Mouse (Mus musculus) midbrain, embryonic 13.5 days (tissue): ENCODE results near the gene 2310034G01Rik. TPM values are rescaled to one million over a fixed set of nuclear protein-coding genes. Genes with fewer than 3 reads are reported as not detected.

Experiments used
- ATAC-seq: fragments of 200-750 bp; cut with Nextera tagmentation; 2 replicates; pipeline ENCODE4 v1.8.0; 2017; ENCODE audit warnings: mild to moderate bottlenecking, moderate TSS enrichment, moderate library complexity
- H3K27ac ChIP-seq: fragments of 300-500 bp; sonication (generic); 2 replicates; pipeline ENCODE4 v1.5.1; 2015; ENCODE audit warnings: inconsistent platforms, mild to moderate bottlenecking, moderate library complexity
- H3K27me3 ChIP-seq: fragments of 300-500 bp; sonication (generic); 2 replicates; pipeline ENCODE4 v1.6.1; 2015; ENCODE audit warnings: mild to moderate bottlenecking, inconsistent platforms
- H3K36me3 ChIP-seq: fragments of 300-500 bp; sonication (generic); 2 replicates; pipeline ENCODE4 v1.6.1; 2015; ENCODE audit warnings: mild to moderate bottlenecking, inconsistent platforms
- H3K4me1 ChIP-seq: fragments of 300-500 bp; sonication (generic); replicated peaks from 2 replicates; pipeline ENCODE4 v1.6.1; 2015; ENCODE audit warnings: inconsistent platforms
- H3K4me2 ChIP-seq: fragments of 300-500 bp; sonication (generic); replicated peaks from 2 replicates; pipeline ENCODE4 v1.6.1; 2015; ENCODE audit warnings: moderate library complexity, mild to moderate bottlenecking, inconsistent platforms
- H3K4me3 ChIP-seq: fragments of 300-500 bp; sonication (generic); replicated peaks from 2 replicates; pipeline ENCODE4 v1.5.1; 2015; ENCODE audit warnings: mild to moderate bottlenecking, inconsistent platforms
- H3K9ac ChIP-seq: fragments of 300-500 bp; sonication (generic); replicated peaks from 2 replicates; pipeline ENCODE4 v1.6.1; 2015; ENCODE audit warnings: mild to moderate bottlenecking, inconsistent platforms
- H3K9me3 ChIP-seq: fragments of 300-500 bp; sonication (generic); 2 replicates; pipeline ENCODE4 v1.6.1; 2016; ENCODE audit warnings: mild to moderate bottlenecking, inconsistent platforms
- WGBS: fragments of 180-500 bp; shearing (Covaris S2); methylation state at CpG from one replicate; pipeline ENCODE4 v1.1.7; 2015; 5-methylcytosine and 5-hydroxymethylcytosine counted together
- polyA plus RNA-seq: library from polyadenylated mRNA; unstranded; fragments of >200 nt; fragmentation: Nextera tagmentation; extraction: Ambion mirVana; gene quantifications from 2 replicates; pipeline ENCODE4 v1.2.1, GENCODE M21; 2015

Gene 2310034G01Rik
- polyA plus RNA-seq, 1 experiment from 2014 or later, result 1.7 TPM

DNA sequence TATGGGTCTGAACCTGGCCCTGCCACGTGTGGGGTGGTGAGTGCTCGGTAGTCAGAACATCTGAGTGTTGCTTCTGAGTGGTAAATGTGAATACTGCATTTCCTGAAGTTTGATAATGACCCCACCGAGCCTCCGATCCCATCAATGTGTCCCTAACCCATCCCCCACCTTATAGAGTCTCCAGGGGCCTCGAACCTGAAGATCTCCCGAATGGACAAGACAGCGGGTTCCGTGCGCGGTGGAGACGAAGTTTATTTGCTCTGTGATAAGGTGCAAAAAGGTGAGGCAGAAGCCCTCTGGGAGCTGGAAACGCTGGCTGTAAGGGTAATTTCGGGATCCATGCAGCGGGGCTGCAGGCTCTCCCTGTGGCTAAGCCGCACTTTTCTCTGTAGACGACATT is 42.3 kb downstream of the 2310034G01Rik start:
- H3K4me3 ChIP-seq, result no peak overlapping the region
- H3K9ac ChIP-seq, result no peak overlapping the region
- no peak for ATAC-seq
- 79% methylated on average over 16 of the region's 16 CpGs for WGBS
- no peak overlapping the region for H3K27ac ChIP-seq
- peaks cover 23% of the 10 kb centered on the region for H3K36me3 ChIP-seq
- peaks cover 54% of the 10 kb centered on the region for H3K27me3 ChIP-seq
- H3K4me1 ChIP-seq, result peaks cover 31% of the 10 kb centered on the region
- no peak overlapping the region for H3K4me2 ChIP-seq
- H3K9me3 ChIP-seq, result no peaks in the 10 kb centered on the region

DNA sequence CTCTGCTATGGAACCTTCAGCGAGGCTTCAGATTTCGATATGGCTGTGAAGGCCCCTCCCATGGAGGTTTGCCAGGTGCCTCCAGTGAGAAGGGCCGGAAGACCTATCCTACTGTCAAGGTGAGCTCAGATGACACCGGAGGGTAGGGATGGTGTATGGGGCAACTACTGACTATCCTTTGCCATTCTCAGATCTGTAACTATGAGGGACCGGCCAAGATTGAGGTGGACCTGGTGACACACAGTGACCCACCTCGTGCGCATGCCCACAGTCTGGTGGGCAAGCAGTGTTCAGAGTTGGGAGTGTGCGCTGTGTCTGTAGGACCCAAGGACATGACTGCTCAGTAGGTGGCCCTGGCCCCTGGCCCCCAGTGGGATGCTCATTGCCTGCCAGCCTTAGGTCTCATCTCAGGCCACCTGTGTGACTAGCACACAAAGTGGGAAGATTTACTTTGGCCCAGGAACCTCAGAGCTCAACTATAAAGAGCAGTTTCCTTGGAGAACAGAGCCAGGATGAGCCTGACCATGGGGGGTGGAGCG is 43.3 kb downstream of the 2310034G01Rik start:
- Histone ChIP-seq H3K9me3 (no peaks in the 10 kb centered on the region), H3K36me3 (peaks cover 15% of the 10 kb centered on the region), H3K27ac (no peak overlapping the region), H3K4me1 (peaks cover 31% of the 10 kb centered on the region), H3K4me2 (no peak overlapping the region), H3K4me3 (no peak overlapping the region), H3K27me3 (peaks cover 50% of the 10 kb centered on the region), H3K9ac (no peak overlapping the region)
- no peak for ATAC-seq
- 91% methylated on average over 9 of the region's 9 CpGs for WGBS

DNA sequence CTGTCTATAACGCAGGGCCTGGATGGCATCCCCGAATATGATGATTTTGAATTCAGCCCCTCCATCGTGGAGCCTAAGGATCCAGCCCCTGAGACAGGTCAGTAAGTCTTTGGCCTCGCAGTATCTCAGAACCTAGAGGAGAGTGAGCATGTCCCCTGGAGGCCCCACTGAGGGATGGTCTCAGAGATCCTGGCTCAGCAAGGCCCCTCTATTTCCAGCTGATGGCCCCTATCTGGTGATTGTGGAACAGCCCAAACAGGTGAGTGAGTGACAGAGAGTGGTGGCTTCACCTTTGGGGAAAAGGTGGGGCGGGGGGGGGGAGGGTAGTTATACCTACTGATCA is 43.9 kb downstream of the 2310034G01Rik start:
- WGBS, result 50% methylated on average over 5 of the region's 5 CpGs
- Histone ChIP-seq H3K36me3 (peaks cover 9% of the 10 kb centered on the region; the same call in 1 of the 2 replicates), H3K4me3 (peak overlapping the region; percentile 43), H3K27me3 (peaks cover 50% of the 10 kb centered on the region), H3K4me1 (peaks cover 31% of the 10 kb centered on the region), H3K27ac (no peak overlapping the region), H3K9me3 (no peaks in the 10 kb centered on the region), H3K9ac (peak overlapping the region; percentile 57; the same call in 1 of the 2 replicates), H3K4me2 (peak overlapping the region; percentile 88)
- ATAC-seq, result no peak

- peak; percentile 25 for ATAC-seq
These were observed 44.5 kb downstream of the 2310034G01Rik start for GRCm38 (mm10) chr19:46305432-46306267.

GRCm38 (mm10) chr19:46304908-46305333 is 45.2 kb downstream of the 2310034G01Rik start:
- Histone ChIP-seq H3K4me1 (peaks cover 31% of the 10 kb centered on the region), H3K9me3 (no peaks in the 10 kb centered on the region), H3K4me3 (peak overlapping the region; percentile 43), H3K27me3 (peaks cover 52% of the 10 kb centered on the region), H3K27ac (no peak overlapping the region), H3K9ac (peak overlapping the region; percentile 57), H3K36me3 (no peaks in the 10 kb centered on the region), H3K4me2 (peak overlapping the region; percentile 88)
- ATAC-seq, result peak; percentile 42
- WGBS, result under 1% methylated on average over 34 of the region's 34 CpGs

More at GRCm38 (mm10) chr19:46305432-46306267, 44.5 kb downstream of the 2310034G01Rik start:
- under 1% methylated on average over 43 of the region's 43 CpGs for WGBS
- Histone ChIP-seq H3K9me3 (no peaks in the 10 kb centered on the region), H3K36me3 (0 out of 2 replicates have a peak, but pooled peaks cover 3% of the 10 kb centered on the region), H3K4me3 (peak overlapping the region; percentile 43), H3K27me3 (peaks cover 52% of the 10 kb centered on the region), H3K4me2 (peak overlapping the region; percentile 88), H3K27ac (no peak overlapping the region), H3K9ac (peak overlapping the region; percentile 57), H3K4me1 (peaks cover 31% of the 10 kb centered on the region)

- Histone ChIP-seq H3K36me3 (no peaks in the 10 kb centered on the region), H3K4me1 (peaks cover 29% of the 10 kb centered on the region), H3K9me3 (no peaks in the 10 kb centered on the region), H3K9ac (peak within 1 kb of the TSS; percentile 57), H3K27me3 (peaks cover 49% of the 10 kb centered on the region), H3K27ac (peak within 1 kb of the TSS; percentile 47; the same call in 1 of the 2 replicates), H3K4me2 (peak within 1 kb of the TSS; percentile 88), H3K4me3 (peak within 1 kb of the TSS; percentile 43)
- under 1% methylated on average over 39 of the region's 39 CpGs for WGBS
- peak; percentile 74 for ATAC-seq
These were observed 45.8 kb downstream of the 2310034G01Rik start, which contains the start of gene Nfkb2 for GRCm38 (mm10) chr19:46304216-46304841. Nfkb2 (plus strand) TSS chr19:46304320.

GRCm38 (mm10) chr19:46303251-46304215 is 46.6 kb downstream of the 2310034G01Rik start:
- Histone ChIP-seq H3K4me1 (peaks cover 22% of the 10 kb centered on the region), H3K27ac (no peak overlapping the region), H3K4me3 (peak overlapping the region; percentile 43), H3K27me3 (peaks cover 45% of the 10 kb centered on the region), H3K4me2 (peak overlapping the region; percentile 88), H3K36me3 (no peaks in the 10 kb centered on the region), H3K9me3 (no peaks in the 10 kb centered on the region), H3K9ac (no peak overlapping the region)
- 58% methylated on average over 18 of the region's 18 CpGs for WGBS
- ATAC-seq, result no peak

DNA sequence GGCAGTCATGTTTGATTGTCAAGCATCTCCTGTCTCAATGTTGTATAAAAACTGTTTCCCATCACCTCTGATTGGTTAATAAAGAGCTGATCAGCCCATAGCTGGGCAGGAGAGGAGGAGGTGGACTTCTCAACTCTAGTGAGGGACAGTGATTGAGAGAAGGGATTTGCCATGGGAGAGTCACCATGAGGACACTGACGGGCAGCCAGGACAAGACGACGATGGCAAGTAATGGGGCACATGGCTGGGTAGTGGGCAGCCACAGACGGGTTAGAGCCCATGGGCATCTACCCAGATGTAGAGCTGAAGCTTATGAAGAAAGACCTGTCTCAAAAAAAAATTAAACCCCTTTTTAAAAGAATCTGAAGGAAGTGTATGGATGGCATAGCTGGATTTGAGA is 47.6 kb downstream of the 2310034G01Rik start:
- H3K36me3 ChIP-seq, result no peaks in the 10 kb centered on the region
- no peak overlapping the region for H3K27ac ChIP-seq
- no peak overlapping the region for H3K9ac ChIP-seq
- peaks cover 36% of the 10 kb centered on the region for H3K27me3 ChIP-seq
- H3K4me2 ChIP-seq, result no peak overlapping the region
- WGBS, result 87% methylated on average over 4 of the region's 4 CpGs
- H3K4me1 ChIP-seq, result peaks cover 21% of the 10 kb centered on the region
- no peak for ATAC-seq
- no peaks in the 10 kb centered on the region for H3K9me3 ChIP-seq
- H3K4me3 ChIP-seq, result no peak overlapping the region

DNA sequence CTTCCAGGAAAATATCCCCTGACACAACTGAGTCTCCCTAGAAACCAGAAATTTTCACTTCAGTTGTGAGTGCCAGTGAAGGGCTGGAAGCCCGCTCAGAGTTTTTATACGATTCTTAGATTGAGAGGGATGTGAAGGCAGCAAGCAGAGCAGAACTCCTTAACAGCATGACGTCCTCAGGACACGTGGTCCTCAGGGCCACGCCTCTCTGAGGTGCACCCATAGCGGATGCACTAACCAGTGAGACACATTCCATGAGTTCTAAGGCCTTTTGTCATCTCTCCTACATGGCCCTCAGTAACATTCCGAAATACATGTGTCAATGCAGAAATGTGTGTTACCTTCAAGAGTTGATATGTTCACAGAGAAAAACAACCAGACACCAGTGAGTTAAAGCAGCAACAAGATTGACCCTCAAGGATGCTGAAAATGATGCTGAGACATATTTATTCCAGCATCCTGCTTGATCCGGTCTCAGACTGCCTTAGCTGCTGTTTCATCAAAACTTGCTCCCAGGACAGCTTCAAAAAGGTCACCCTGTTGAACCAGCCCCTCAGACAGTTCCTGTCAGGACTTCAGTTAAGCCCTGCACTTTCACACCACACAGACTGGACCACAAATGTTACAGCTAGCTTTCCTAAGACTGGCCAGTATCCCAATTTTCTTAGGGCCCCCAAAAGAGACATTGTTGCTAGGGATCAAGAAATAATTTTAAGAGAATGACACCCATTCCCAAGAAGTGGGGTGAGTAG is 49.6 kb downstream of the 2310034G01Rik start:
- Histone ChIP-seq H3K27ac (no peak overlapping the region), H3K4me1 (peaks cover 14% of the 10 kb centered on the region), H3K9ac (no peak overlapping the region), H3K36me3 (no peaks in the 10 kb centered on the region), H3K27me3 (peaks cover 16% of the 10 kb centered on the region), H3K9me3 (no peaks in the 10 kb centered on the region), H3K4me2 (no peak overlapping the region), H3K4me3 (no peak overlapping the region)
- WGBS, result 35% methylated on average over 8 of the region's 8 CpGs
- ATAC-seq, result no peak
